Mouse (Mus musculus) heart, adult 11 months (tissue): Measurements from ENCODE around the gene Cer1.
A peak's percentile ranks its signal among the peaks of the same experiment; 100 is the strongest.

Experiments
- DNase-seq: peaks from one replicate; pipeline ENCODE4 v3.0.0; 2022

The Cer1 gene

GRCm38 (mm10) chr4:82884636-82885534 is at the start of gene Cer1:
Gene Cer1 (minus strand): TSS chr4:82885148.
- peak; percentile 87 for DNase-seq

GRCm38 (mm10) chr4:82934308-82934707 is 49.4 kb upstream of the Cer1 start:
- DNase-seq, result peak; percentile 92

GRCm38 (mm10) chr4:82933698-82934210 is 48.8 kb upstream of the Cer1 start:
- DNase-seq, result peak; percentile 87

GRCm38 (mm10) chr4:82930079-82930478 is 45.1 kb upstream of the Cer1 start:
- no peak for DNase-seq

GRCm38 (mm10) chr4:82921962-82922361 is 37.0 kb upstream of the Cer1 start:
- DNase-seq, result no peak

- DNase-seq, result peak; percentile 11
These were observed 33.7 kb upstream of the Cer1 start for GRCm38 (mm10) chr4:82918625-82919024.

- DNase-seq, result no peak
These were observed 31.7 kb upstream of the Cer1 start for GRCm38 (mm10) chr4:82916678-82917050.

- peak; percentile 80 for DNase-seq
These were observed 31.2 kb upstream of the Cer1 start for GRCm38 (mm10) chr4:82916003-82916677.

GRCm38 (mm10) chr4:82915576-82915975 is 30.6 kb upstream of the Cer1 start:
- DNase-seq, result peak; percentile 85

- peak; percentile 74 for DNase-seq
These were observed 29.7 kb upstream of the Cer1 start for GRCm38 (mm10) chr4:82914601-82915143.

- DNase-seq, result no peak
These were observed 10.3 kb upstream of the Cer1 start for GRCm38 (mm10) chr4:82895227-82895626.

GRCm38 (mm10) chr4:82892247-82892646 is 7.3 kb upstream of the Cer1 start:
- peak; percentile 11 for DNase-seq

- DNase-seq, result peak; percentile 35
These were observed 6.6 kb upstream of the Cer1 start for GRCm38 (mm10) chr4:82891566-82891965.

- DNase-seq, result peak; percentile 78
These were observed 6.1 kb upstream of the Cer1 start for GRCm38 (mm10) chr4:82891049-82891448.

- DNase-seq, result peak; percentile 5
These were observed 5.6 kb upstream of the Cer1 start for GRCm38 (mm10) chr4:82890585-82890984.

- no peak for DNase-seq
These were observed 1.2 kb upstream of the Cer1 start for GRCm38 (mm10) chr4:82886148-82886547.

- DNase-seq, result peak; percentile 31
These were observed 576 bp upstream of the Cer1 start for GRCm38 (mm10) chr4:82885535-82885913.

- peak; percentile 78 for DNase-seq
These were observed 2.4 kb downstream of the Cer1 start for GRCm38 (mm10) chr4:82882500-82882899.

GRCm38 (mm10) chr4:82881366-82881765 is 3.6 kb downstream of the Cer1 start:
- no peak for DNase-seq

GRCm38 (mm10) chr4:82880243-82880642 is 4.7 kb downstream of the Cer1 start:
- DNase-seq, result peak; percentile 3

GRCm38 (mm10) chr4:82879152-82879551 is 5.8 kb downstream of the Cer1 start:
- peak; percentile 72 for DNase-seq

- no peak for DNase-seq
These were observed 8.3 kb downstream of the Cer1 start for GRCm38 (mm10) chr4:82876656-82877055.

GRCm38 (mm10) chr4:82875532-82875931 is 9.4 kb downstream of the Cer1 start:
- DNase-seq, result peak; percentile 15

GRCm38 (mm10) chr4:82874791-82875190 is 10.2 kb downstream of the Cer1 start:
- DNase-seq, result no peak
